Mouse (Mus musculus) CH12.LX (cell line): ENCODE data around the gene Polr3g.

ENCODE experiments used
- CTCF ChIP-seq, 2 experiments: IDR thresholded peaks in 1 of 2; conservative IDR thresholded peaks in 1 of 2; 2 replicates each; pipeline ENCODE4 v1.5.1; 2011 to 2012; ENCODE audit warnings: low read depth in 2 of 2, low read length in 2 of 2, improper control_type of control experiment in 1 of 2, inconsistent platforms in 1 of 2, mild to moderate bottlenecking in 1 of 2, moderate library complexity in 1 of 2
- ELF1 ChIP-seq: IDR thresholded peaks from 2 replicates; pipeline ENCODE4 v1.6.1; 2014; ENCODE audit warnings: low read depth, mild to moderate bottlenecking, inconsistent platforms, low read length, improper control_type of control experiment
- MEF2A ChIP-seq: IDR thresholded peaks from 2 replicates; pipeline ENCODE4 v1.6.1; 2014; ENCODE audit warnings: low read depth, mild to moderate bottlenecking, inconsistent platforms, low read length, improper control_type of control experiment, borderline replicate concordance
- POLR2A ChIP-seq: IDR thresholded peaks from 2 replicates; pipeline ENCODE4 v1.6.1; 2011; ENCODE audit warnings: low read depth, mild to moderate bottlenecking, improper control_type of control experiment, low read length
- USF1 ChIP-seq: IDR thresholded peaks from 2 replicates; pipeline ENCODE4 v1.6.1; 2014; ENCODE audit warnings: low read depth, mild to moderate bottlenecking, inconsistent platforms, low read length, improper control_type of control experiment

GRCm38 (mm10) chr13:81667713-81668112 lies 43.1 kb downstream of the Polr3g start:
- TF ChIP-seq MEF2A (no peak), USF1 (no peak), POLR2A (no peak), CTCF (conservative IDR thresholded peaks at IDR 0.05 in 1 of 2, IDR thresholded peaks at IDR 0.05 in 1 of 2; ENCODE audit: low read depth in 2 of 2, low read length in 2 of 2) (no peak), ELF1 (no peak)
